Mouse (Mus musculus) liver, embryonic 14.5 days (tissue): Measurements from ENCODE around the gene Atp6v1c2.

Experiments
- CTCF ChIP-seq: IDR thresholded peaks from 2 replicates; pipeline ENCODE4 v1.5.1; 2016; ENCODE audit warnings: antibody characterized with exemption, low read depth, control low read depth
- EP300 ChIP-seq: IDR thresholded peaks from 2 replicates; pipeline ENCODE4 v1.6.1; 2016; ENCODE audit warnings: antibody characterized with exemption, low read depth

DNA sequence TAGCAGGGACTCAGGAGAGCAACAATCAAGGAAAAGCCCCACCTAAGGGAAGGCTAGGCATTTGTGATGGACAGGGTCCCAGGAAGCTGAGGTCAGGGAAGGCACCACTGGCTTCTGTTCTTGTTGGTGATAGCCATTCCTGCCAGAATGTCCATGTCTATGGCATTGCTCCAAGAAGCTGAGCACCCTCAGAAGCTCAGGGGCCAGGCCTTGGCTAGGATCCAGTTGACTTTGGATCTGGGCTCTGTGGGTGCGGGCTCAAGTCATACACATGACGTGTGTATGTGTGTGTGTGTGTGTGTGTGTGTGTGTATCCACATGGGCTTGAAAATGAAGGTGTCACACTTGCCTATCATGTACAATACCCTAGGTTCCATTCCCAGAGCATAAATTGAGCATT is 39.2 kb downstream of the Atp6v1c2 start:
- TF ChIP-seq CTCF (no peak), EP300 (no peak)
